In the genomic region with DNA sequence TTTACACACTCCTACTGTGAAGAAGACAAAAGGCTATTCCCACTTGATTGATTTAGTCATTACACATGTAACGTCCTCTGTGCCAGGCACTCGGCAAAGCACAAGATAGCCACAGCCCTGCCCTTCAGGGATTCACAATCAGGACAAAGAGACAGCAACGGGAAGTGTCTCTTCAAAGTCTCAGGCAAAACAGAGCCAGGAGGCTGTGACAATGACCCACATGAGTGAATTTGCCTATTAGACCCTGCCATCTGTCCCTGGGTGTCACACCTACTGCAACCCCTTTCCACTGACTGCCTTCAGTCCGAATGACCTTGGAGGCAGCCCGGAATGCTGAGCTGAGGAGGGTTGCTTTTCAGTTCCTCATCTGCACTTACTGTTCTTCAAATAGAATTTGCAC, we compare ENCODE assay signal across 9 mouse cellular contexts.
A peak's percentile ranks its signal among the peaks of the same experiment; 100 is the strongest.
DNase-seq lines count a peak whose midpoint lies in the region; ATAC-seq and TF ChIP-seq lines count a peak whose summit lies in the region.
"Had no signal": no experiment of that assay in that cellular context is flagged by ENCODE, and none has a peak within 500 bp of the region (broad histone marks: within the 10 kb centered on the region; RNA-seq: fewer than 3 reads in every experiment).

No protein-coding gene starts in this region.

- WGBS in lung, embryonic 15.5 days, result 29% methylated on average over 5 of the region's 5 CpGs
- 27% methylated on average over 5 of the region's 5 CpGs for WGBS in embryonic facial prominence, embryonic 14.5 days
- WGBS in hindbrain, embryonic 16.5 days, result 14% methylated on average over 5 of the region's 5 CpGs
- 27% methylated on average over 5 of the region's 5 CpGs for WGBS in liver, postnatal 0 days (ENCODE audit: insufficient replicate concordance)

- TF ChIP-seq EP300 in liver, postnatal 0 days (IDR thresholded peaks at IDR 0.05; ENCODE audit: low read depth), result no peak

- no peaks in the 10 kb centered on the region for H3K36me3 ChIP-seq in lung, embryonic 15.5 days
- no peaks in the 10 kb centered on the region for H3K36me3 ChIP-seq in embryonic facial prominence, embryonic 14.5 days (ENCODE audit: control insufficient read depth, insufficient read depth, low read length)
- no peaks in the 10 kb centered on the region for H3K36me3 ChIP-seq in hindbrain, embryonic 16.5 days (ENCODE audit: control insufficient read depth, insufficient read depth, low read length)
- H3K36me3 ChIP-seq in liver, postnatal 0 days (replicated peaks; ENCODE audit: insufficient read depth, low read length), result no peaks in the 10 kb centered on the region
- H3K36me3 ChIP-seq: liver, embryonic 13.5 days had no signal

- no peak overlapping the region for H3K27ac ChIP-seq in lung, embryonic 15.5 days
- no peak overlapping the region for H3K27ac ChIP-seq in embryonic facial prominence, embryonic 14.5 days (replicated peaks; ENCODE audit: low read depth, low read length)
- H3K27ac ChIP-seq in hindbrain, embryonic 16.5 days (ENCODE audit: low read depth, low read length), result peak overlapping the region; percentile 73
- H3K27ac ChIP-seq in liver, postnatal 0 days (ENCODE audit: low read depth), result no peak overlapping the region
- H3K27ac ChIP-seq: liver, embryonic 13.5 days had no signal

- no peaks in the 10 kb centered on the region for H3K9me3 ChIP-seq in lung, embryonic 15.5 days
- no peaks in the 10 kb centered on the region for H3K9me3 ChIP-seq in embryonic facial prominence, embryonic 14.5 days (ENCODE audit: control insufficient read depth, low read length)
- no peaks in the 10 kb centered on the region for H3K9me3 ChIP-seq in hindbrain, embryonic 16.5 days (ENCODE audit: control insufficient read depth, low read length)
- no peaks in the 10 kb centered on the region for H3K9me3 ChIP-seq in liver, postnatal 0 days (ENCODE audit: low read length)
- H3K9me3 ChIP-seq: liver, embryonic 13.5 days had no signal

- no peak for ATAC-seq in lung, embryonic 15.5 days (ENCODE audit: borderline replicate concordance, extremely low read depth, low FRiP score, low TSS enrichment)
- ATAC-seq in embryonic facial prominence, embryonic 14.5 days (ENCODE audit: low read depth), result no peak
- peak; percentile 34 for ATAC-seq in hindbrain, embryonic 16.5 days
- no peak for ATAC-seq in liver, postnatal 0 days

- DNase-seq in lung, postnatal 25 days (ENCODE audit: low spot score), result no peak
- peak; percentile 11 for DNase-seq in embryonic facial prominence, embryonic 14.5 days (ENCODE audit: low spot score)
- DNase-seq in retina, postnatal 1 day, result peak; percentile 72
- no peak for DNase-seq in left cerebral cortex, adult 11 months (ENCODE audit: low spot score)
- no peak for DNase-seq in kidney, adult 11 months
- DNase-seq in liver, postnatal 0 days, result no peak
- DNase-seq: liver, embryonic 13.5 days had no signal

- no peaks in the 10 kb centered on the region for H3K4me1 ChIP-seq in lung, embryonic 15.5 days
- H3K4me1 ChIP-seq in embryonic facial prominence, embryonic 14.5 days (ENCODE audit: control insufficient read depth, insufficient read depth, low read length), result peaks cover 8% of the 10 kb centered on the region; the same call in 1 of the 2 replicates
- H3K4me1 ChIP-seq in hindbrain, embryonic 16.5 days (ENCODE audit: control insufficient read depth, insufficient read depth, low read depth, low read length), result peaks cover 7% of the 10 kb centered on the region
- H3K4me1 ChIP-seq in liver, postnatal 0 days (ENCODE audit: insufficient read depth), result no peaks in the 10 kb centered on the region
- H3K4me1 ChIP-seq: liver, embryonic 13.5 days had no signal

- H3K4me2 ChIP-seq in lung, embryonic 15.5 days, result peak overlapping the region; percentile 34; the same call in 1 of the 2 replicates
- peak overlapping the region; percentile 51 for H3K4me2 ChIP-seq in embryonic facial prominence, embryonic 14.5 days (ENCODE audit: low read depth, low read length)
- H3K4me2 ChIP-seq in hindbrain, embryonic 16.5 days (ENCODE audit: low read length), result peak overlapping the region; percentile 57
- H3K4me2 ChIP-seq in liver, postnatal 0 days (ENCODE audit: low read depth, low read length), result no peak overlapping the region
- H3K4me2 ChIP-seq: liver, embryonic 13.5 days had no signal

- no peak overlapping the region for H3K9ac ChIP-seq in lung, embryonic 15.5 days
- H3K9ac ChIP-seq in embryonic facial prominence, embryonic 14.5 days (ENCODE audit: low read depth, low read length), result peak overlapping the region; percentile 54
- H3K9ac ChIP-seq in hindbrain, embryonic 16.5 days (ENCODE audit: low read depth, low read length), result peak overlapping the region; percentile 60
- no peak overlapping the region for H3K9ac ChIP-seq in liver, postnatal 0 days (replicated peaks)
- H3K9ac ChIP-seq: liver, embryonic 13.5 days had no signal

- H3K27me3 ChIP-seq in lung, embryonic 15.5 days, result no peaks in the 10 kb centered on the region
- H3K27me3 ChIP-seq in embryonic facial prominence, embryonic 14.5 days (replicated peaks; ENCODE audit: control insufficient read depth, insufficient read depth, low read length), result no peaks in the 10 kb centered on the region
- no peaks in the 10 kb centered on the region for H3K27me3 ChIP-seq in hindbrain, embryonic 16.5 days (replicated peaks; ENCODE audit: control insufficient read depth, insufficient read depth, low read length)
- no peaks in the 10 kb centered on the region for H3K27me3 ChIP-seq in liver, postnatal 0 days (ENCODE audit: insufficient read depth, low read length)
- H3K27me3 ChIP-seq: liver, embryonic 13.5 days had no signal

- no peak overlapping the region for H3K4me3 ChIP-seq in lung, embryonic 15.5 days
- no peak overlapping the region for H3K4me3 ChIP-seq in embryonic facial prominence, embryonic 14.5 days (ENCODE audit: low read depth, low read length)
- H3K4me3 ChIP-seq in hindbrain, embryonic 16.5 days (ENCODE audit: low read length), result peak overlapping the region; percentile 51
- no peak overlapping the region for H3K4me3 ChIP-seq in liver, postnatal 0 days (ENCODE audit: low read depth, low read length)
- H3K4me3 ChIP-seq: liver, embryonic 13.5 days had no signal

- TF ChIP-seq CTCF in liver, postnatal 0 days (IDR thresholded peaks at IDR 0.05; ENCODE audit: low read depth), result no peak

Comparison
In these comparisons a context has a peak if more than half of its experiments do, and no peak if none do; other contexts are left out.
1. H3K9ac ChIP-seq: peak in embryonic facial prominence, embryonic 14.5 days (single experiment) and hindbrain, embryonic 16.5 days (single experiment); none in lung, embryonic 15.5 days (single experiment) and liver, postnatal 0 days (single experiment).
2. DNase-seq: peak in embryonic facial prominence, embryonic 14.5 days (single experiment) and retina, postnatal 1 day (single experiment); none in lung, postnatal 25 days (single experiment), left cerebral cortex, adult 11 months (single experiment), kidney, adult 11 months (single experiment) and liver, postnatal 0 days (single experiment).